Mouse (Mus musculus) olfactory bulb, adult 2 months (tissue): ENCODE measurements around the gene Slc39a8.

ENCODE experiments used
- CTCF ChIP-seq: fragments of 200-500 bp; IDR thresholded peaks from 2 replicates; pipeline ENCODE4 v1.5.1; 2012; ENCODE audit warnings: low read depth, mild to moderate bottlenecking, low read length, moderate library complexity; ENCODE audit not compliant: insufficient read depth
- POLR2A ChIP-seq: fragments of 200-500 bp; IDR thresholded peaks from 2 replicates; pipeline ENCODE4 v1.6.1; 2012; ENCODE audit warnings: mild to moderate bottlenecking, low read depth, low read length, moderate library complexity; ENCODE audit not compliant: insufficient read depth

GRCm38 (mm10) chr3:135843181-135843580 lies 18.1 kb downstream of the Slc39a8 start:
- TF ChIP-seq CTCF = no peak
- no peak for TF ChIP-seq POLR2A
